Mouse (Mus musculus) testis, adult 2 months (tissue): ENCODE measurements around the gene Wrnip1.

Experiments
- CTCF ChIP-seq: fragments of 200-500 bp; IDR thresholded peaks from 2 replicates; pipeline ENCODE4 v1.5.1; 2012; ENCODE audit warnings: low read depth, mild to moderate bottlenecking, inconsistent platforms, low read length, moderate library complexity; ENCODE audit not compliant: control insufficient read depth, insufficient read depth, insufficient replicate concordance
- POLR2A ChIP-seq: fragments of 200-500 bp; IDR thresholded peaks from 2 replicates; pipeline ENCODE4 v1.6.1; 2012; ENCODE audit warnings: low read depth, mild to moderate bottlenecking, inconsistent platforms, low read length, moderate library complexity; ENCODE audit not compliant: control insufficient read depth

DNA sequence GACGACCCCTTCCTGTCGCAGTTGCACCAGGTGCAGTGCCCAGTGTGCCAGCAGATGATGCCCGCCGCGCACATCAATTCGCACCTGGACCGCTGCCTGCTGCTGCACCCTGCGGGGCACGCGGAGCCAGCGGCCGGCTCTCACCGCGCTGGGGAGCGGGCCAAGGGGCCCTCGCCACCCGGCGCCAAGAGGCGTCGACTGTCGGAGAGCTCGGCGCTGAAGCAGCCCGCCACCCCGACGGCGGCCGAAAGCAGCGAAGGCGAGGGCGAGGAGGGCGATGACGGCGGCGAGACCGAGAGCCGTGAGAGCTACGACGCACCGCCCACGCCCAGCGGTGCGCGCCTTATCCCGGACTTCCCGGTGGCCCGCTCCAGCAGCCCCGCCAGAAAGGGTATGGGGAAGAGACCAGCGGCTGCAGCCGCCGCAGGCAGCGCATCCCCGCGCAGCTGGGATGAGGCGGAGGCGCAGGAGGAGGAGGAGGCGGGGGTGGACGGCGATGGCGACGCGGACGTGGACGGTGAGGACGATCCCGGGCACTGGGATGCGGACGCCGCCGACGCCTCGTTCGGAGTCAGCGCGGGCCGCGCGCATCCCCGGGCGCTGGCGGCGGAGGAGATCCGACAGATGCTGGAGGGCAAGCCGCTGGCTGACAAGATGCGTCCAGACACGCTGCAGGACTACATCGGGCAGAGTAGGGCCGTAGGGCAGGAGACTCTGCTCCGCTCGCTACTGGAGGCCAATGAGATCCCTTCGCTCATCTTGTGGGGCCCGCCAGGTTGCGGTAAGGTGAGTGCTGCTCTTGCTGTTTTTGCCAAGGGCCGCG, 632 bp downstream of the Wrnip1 start, which contains the start of gene D930007J09Rik:
- 0 out of 2 replicates have a peak, but pooled peaks have one; percentile 28 for TF ChIP-seq POLR2A
- TF ChIP-seq CTCF = no peak
